Mouse (Mus musculus) adrenal gland, postnatal 25 days (tissue): ENCODE results near the gene Ddost. TPM values are rescaled to one million over a fixed set of nuclear protein-coding genes. Genes with fewer than 3 reads are reported as not detected.

Experiments used
- DNase-seq: peaks from one replicate; pipeline ENCODE4 v3.0.0; 2021; ENCODE audit warnings: mixed read lengths
- long read RNA-seq: library from polyadenylated mRNA; stranded (forward); transcript quantifications from one replicate; pipeline ENCODE4 v2.0.0, GENCODE M21; 2021
- total RNA-seq: library from RNA; stranded (reverse); gene quantifications from 2 replicates; pipeline ENCODE4 v1.2.3, GENCODE M21; 2021

Gene Ddost
- total RNA-seq, result 105 and 106 TPM in 2 replicates
- long read RNA-seq, transcript Ddost-201 (11 exons, 2,120 nt), result major isoform, 350 of 391 reads
- long read RNA-seq, partial matches to known transcripts, result 6 of 391 reads
- long read RNA-seq, other reads (novel, unspliced or antisense), result 35 of 391 reads

- DNase-seq, result peak; percentile 95
Measured at GRCm38 (mm10) chr4:138304340-138305104, at the start of gene Ddost. TSS of gene Ddost (plus strand) at chr4:138304730.

- no peak for DNase-seq
Measured at GRCm38 (mm10) chr4:138257116-138257687, 47.3 kb upstream of the Ddost start.

DNA sequence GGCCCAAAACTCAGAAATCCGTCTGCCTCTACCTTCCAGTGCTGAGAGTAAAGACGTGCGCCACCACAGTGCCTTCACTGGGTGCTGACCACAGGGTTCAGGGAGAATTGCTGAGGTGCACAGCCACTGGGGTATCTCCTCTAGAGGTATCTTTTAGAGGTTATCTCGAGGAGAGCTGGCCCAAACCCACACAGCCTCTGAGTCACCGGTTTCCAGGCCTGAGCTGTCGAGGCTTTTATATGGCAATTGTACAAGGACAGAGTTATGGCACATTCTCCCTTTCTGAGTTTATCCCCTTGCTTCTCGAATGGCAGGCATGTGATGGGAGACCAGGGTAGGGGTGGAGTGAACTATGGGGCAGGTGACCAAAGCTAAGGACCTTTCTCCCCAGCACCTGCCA lies 45.9 kb upstream of the Ddost start:
- DNase-seq, result no peak

- DNase-seq, result no peak
Measured at GRCm38 (mm10) chr4:138259482-138259881, 45.0 kb upstream of the Ddost start.

DNA sequence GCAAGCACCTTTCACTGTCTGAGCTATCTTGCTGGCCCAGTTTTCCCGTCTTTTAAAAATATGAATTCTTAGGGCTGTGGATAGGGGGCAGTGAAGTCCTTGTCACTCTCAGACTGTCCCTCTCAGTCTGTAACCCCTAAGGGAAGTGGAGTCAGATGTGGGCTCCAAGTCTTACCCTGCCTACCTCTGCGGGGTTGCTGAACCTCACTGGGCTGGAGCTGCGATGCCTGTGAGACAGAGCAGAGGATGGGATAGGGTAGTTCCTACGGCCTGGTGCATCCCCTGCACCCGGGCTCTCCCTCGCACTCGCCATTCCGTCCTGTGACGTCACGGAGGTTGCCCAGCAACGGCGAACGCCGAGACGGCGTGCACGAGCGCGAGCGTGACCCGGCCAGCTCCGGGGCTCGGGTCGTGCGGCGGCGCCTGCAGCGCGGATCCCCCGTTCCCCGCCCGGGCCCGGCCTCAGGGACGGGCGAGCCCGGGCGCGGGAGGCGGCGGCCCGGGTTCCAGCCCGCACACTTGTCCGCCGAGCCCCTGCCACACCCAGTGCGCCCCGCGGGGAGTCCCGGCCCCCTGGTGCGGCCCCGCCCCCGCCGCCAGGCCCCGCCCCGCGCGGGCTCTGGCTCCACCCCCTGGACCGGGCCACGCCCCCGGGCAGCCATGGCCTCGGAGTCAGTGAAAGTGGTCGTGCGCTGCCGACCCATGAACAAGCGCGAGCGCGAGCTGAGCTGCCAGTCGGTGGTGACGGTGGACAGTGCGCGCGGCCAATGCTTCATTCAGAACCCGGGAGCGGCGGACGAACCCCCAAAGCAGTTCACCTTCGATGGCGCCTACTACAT lies 42.5 kb upstream of the Ddost start:
- peak; percentile 90 for DNase-seq

DNA sequence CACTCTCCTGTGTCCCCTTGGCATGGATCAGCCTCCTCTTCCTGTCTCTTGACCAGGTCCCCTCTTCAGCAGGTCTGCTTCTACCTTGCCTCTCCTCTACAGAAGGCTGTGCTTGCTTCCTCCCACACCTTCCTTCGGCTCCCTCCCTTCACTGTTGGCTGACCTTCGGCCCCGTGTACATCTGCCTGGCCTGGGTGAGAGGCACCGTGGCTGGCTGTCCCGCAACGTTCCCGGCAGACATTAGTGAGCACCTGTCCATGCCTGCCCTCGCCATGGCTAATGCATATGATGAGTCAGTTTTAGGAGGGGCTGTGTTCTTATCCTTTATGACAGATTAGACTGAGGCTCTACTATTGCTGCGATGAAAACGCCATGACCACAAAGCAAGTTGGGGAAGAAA lies 36.7 kb upstream of the Ddost start:
- no peak for DNase-seq

- DNase-seq, result no peak
Measured at GRCm38 (mm10) chr4:138272011-138272997, 32.2 kb upstream of the Ddost start.

- DNase-seq, result no peak
Measured at GRCm38 (mm10) chr4:138278346-138278745, 26.2 kb upstream of the Ddost start.

- DNase-seq, result peak; percentile 30
Measured at GRCm38 (mm10) chr4:138282834-138283233, 21.7 kb upstream of the Ddost start.

GRCm38 (mm10) chr4:138286411-138286810 lies 18.1 kb upstream of the Ddost start:
- no peak for DNase-seq

DNA sequence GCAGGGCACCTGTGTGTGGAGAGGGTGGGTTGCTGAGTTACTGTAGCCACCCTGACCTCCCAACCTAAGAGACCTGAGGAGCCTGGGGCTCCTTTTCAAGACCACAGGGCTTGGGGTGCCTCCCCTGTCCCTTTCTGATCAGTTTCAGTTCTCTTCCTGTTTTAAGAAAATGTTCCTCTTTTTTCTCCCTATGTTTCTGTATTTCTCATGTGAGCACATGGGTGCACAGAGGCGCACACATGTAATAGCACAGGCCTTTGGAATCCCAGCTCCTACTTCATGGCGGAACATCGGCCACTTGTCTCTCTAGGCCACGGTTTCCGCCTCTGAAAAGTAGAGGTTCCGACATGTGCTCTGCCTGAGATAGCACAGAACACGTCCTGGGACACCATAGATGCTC lies 15.8 kb upstream of the Ddost start:
- no peak for DNase-seq

DNA sequence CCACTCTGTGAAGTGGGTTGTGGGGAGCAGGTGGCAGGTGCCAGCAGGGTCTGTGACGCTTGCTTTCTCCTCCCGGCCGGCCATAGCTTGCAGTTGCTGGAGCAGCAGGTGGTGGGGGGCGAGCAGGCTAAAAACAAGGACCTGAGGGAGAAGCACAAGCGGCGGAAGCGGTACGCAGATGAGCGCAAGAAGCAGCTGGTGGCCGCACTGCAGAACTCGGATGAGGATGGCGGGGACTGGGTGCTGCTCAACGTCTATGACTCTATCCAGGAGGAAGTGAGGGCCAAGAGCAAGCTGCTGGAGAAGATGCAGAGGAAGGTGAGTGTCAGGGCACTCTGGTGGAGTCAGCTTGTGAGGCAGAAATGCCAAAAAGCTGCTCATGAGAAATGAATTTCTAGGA lies 12.5 kb upstream of the Ddost start:
- DNase-seq, result no peak

DNA sequence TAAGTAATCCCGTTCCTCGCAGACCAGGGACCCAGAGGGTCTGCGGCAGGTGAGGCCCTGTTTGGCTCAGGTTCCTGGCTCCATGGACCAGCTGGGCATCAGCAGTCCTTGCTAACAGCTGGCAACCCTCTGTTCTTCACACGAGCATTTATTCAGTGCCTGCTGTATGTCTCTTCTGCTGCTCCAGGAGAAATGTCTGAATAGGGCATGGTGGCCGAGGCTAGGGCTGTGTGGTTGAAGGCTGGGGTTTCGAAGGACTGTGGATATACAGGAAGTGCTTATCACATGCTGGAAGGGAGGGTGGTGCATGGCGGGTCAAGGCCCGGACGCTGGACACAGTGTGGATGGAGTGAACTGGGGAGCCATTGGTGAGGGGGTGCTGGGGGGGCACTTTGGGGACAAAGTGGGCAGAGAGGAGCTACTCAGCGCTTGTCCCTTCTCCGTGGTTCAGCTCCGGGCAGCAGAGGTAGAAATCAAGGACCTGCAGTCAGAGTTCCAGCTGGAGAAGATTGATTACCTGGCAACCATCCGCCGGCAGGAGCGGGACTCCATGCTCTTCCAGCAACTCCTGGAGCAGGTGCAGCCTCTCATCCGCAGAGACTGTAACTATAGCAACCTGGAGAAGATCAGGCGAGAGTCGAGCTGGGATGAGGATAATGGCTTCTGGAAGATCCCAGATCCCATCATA lies 11.1 kb upstream of the Ddost start:
- DNase-seq, result no peak

DNA sequence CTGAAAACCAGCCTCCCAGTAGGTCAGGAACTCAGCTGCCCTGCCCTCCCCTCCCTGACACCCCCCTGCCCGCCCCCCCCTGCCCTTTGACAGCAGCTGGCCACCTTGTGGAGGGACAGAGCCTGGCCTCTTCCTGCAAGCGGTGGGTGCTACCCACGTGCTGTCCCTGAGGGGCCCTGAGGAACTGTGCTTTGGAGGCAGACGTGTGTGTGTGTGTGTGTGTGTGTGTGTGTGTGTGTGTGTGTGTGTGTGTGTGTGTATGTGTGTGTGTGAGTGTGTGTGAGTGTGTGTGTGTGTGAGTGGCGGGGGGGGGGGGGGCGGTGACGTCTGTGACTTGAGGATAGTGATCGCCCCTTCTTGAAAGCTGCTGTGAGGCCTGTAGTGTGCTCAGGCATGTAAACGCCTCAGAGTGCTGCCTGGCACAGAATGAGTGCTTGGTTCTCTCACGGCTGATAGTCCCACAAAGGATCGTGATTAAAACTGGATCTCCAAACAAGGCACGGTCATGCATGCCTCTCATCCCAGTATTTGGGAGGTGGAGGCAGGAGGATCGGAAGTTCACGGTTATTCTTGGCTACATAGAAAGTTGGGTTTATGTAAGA lies 10.5 kb upstream of the Ddost start:
- no peak for DNase-seq

DNA sequence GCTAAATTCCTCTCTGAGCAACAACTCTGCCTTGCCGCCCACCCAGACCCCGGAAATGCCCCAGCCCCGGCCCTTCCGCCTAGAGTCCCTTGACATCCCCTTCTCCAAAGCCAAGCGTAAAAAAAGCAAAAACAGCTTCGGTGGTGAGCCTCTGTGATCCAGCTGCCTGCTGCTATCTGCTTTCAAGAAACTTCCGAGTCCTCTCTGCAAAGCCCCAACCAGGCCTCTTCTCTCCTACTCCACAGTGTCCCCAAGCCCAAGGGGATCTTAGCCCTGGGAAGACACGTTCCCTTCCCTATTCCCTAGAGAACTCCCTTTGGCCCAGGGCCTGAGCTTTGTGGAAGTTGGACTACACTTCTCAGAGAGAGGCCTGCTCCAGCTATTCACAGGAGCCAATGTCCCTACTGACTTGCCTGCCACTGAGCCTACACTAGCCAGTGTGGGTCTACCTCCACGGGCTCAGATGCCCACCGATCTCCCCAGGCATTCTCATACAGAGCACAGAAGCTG lies 3.2 kb upstream of the Ddost start:
- no peak for DNase-seq

DNA sequence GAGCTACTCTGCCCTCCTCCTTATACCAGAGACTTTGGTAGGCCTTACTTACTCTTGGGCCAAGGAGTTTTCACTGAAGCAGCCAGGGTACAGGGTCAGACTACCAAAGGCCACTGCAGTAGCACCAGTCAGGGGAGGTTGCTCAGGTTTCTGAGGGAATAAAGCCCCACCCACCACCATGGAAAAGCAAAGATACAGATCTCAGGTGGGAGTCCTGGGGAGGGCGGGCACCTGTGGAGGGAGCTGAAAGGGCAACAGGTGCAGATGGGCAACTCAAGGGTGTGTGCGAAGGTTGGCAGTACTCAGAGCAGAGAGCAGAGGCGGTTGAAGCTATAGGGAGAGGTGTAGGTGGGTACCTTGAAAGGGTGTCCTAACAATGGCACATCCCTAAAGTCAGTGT lies 1.5 kb upstream of the Ddost start:
- no peak for DNase-seq

- DNase-seq, result no peak
Measured at GRCm38 (mm10) chr4:138303742-138304141, 788 bp upstream of the Ddost start.

- no peak for DNase-seq
Measured at GRCm38 (mm10) chr4:138307025-138307424, 2.5 kb downstream of the Ddost start.

DNA sequence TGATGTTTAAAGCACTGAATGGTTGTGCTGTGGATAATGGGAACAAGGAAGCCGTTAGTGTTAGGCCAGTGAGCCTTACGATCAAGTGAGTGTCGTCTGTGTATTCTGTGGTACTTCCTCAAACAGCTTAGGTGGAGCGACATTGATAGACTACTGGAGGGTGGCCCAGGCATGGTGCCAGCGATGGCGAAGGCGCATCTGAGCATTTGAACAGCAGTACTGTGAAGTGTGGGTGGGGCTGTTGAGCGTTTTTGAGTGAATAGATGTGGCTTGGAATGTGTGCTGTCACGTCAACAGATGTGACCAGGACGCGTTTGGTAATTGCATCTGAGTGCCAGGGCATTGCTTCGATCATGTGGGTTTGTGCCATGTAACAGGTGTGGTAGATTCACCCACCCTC lies 3.2 kb downstream of the Ddost start:
- no peak for DNase-seq

- DNase-seq, result no peak
Measured at GRCm38 (mm10) chr4:138310311-138310910, 5.9 kb downstream of the Ddost start.
